ENCODE assay signal across 21 mouse cellular contexts in the genomic region with DNA sequence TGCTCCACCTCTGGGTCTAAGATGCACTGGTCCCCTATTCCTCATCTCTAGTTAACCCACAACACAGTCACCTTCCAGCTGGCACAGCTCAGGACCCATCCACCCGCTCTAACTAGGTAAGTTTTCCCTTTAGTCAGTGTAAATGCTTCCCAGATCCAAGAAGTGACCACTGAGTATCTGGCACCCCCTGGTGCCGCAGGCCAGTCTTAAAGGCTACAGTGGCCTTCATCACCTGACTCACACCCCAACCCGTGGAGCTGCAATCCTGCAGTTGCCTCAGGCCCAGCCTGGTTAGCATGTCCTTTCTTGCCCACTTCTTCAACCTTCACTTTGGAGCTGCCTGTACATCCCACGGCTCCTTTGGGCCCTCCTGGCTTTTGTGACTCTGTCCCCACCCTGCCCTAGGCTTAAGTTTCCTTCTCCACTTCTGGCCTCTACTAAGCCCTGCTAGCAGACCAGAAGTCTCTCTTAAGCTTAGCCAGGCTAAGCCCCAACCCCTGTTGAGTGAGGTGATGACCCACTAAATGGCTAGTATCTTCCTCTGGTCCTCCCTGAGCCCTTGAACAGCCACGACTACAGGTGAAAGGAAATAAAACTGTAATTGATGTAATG.
DNase-seq lines count a peak whose midpoint lies in the region; ATAC-seq and TF ChIP-seq lines count a peak whose summit lies in the region.
"Had no signal": no experiment of that assay in that cellular context is flagged by ENCODE, and none has a peak within 500 bp of the region (broad histone marks: within the 10 kb centered on the region; RNA-seq: fewer than 3 reads in every experiment).

No protein-coding gene starts in this region.

- no peak for TF ChIP-seq POLR2A in ES-Bruce4 (IDR thresholded peaks at IDR 0.05; ENCODE audit: insufficient read depth, low read length)

- H3K4me1 ChIP-seq in kidney, postnatal 0 days (replicated peaks; ENCODE audit: insufficient read depth, low read length) = no peaks in the 10 kb centered on the region
- peaks cover 1% of the 10 kb centered on the region for H3K4me1 ChIP-seq in ES-Bruce4 (ENCODE audit: control insufficient read depth, insufficient read depth, low read length)
- no peaks in the 10 kb centered on the region for H3K4me1 ChIP-seq in embryonic facial prominence, embryonic 15.5 days
- H3K4me1 ChIP-seq: forebrain, embryonic 15.5 days; intestine, embryonic 15.5 days; limb, embryonic 12.5 days; liver, embryonic 15.5 days; midbrain, embryonic 15.5 days; stomach, embryonic 15.5 days had no signal

- no peaks in the 10 kb centered on the region for H3K9me3 ChIP-seq in kidney, postnatal 0 days (replicated peaks; ENCODE audit: low read length)
- H3K9me3 ChIP-seq in ES-Bruce4 (replicated peaks; ENCODE audit: control insufficient read depth, insufficient read depth, low read length, poor library complexity, severe bottlenecking) = no peaks in the 10 kb centered on the region
- no peaks in the 10 kb centered on the region for H3K9me3 ChIP-seq in embryonic facial prominence, embryonic 15.5 days (replicated peaks)
- H3K9me3 ChIP-seq: forebrain, embryonic 15.5 days; heart, embryonic 15.5 days; hindbrain, embryonic 12.5 days; intestine, embryonic 15.5 days; limb, embryonic 12.5 days; liver, embryonic 15.5 days; midbrain, embryonic 15.5 days; stomach, embryonic 15.5 days had no signal

- no peak overlapping the region for H3K27ac ChIP-seq in kidney, postnatal 0 days
- peak overlapping the region; percentile 90 for H3K27ac ChIP-seq in ES-Bruce4 (ENCODE audit: insufficient read depth, low read length)
- H3K27ac ChIP-seq in embryonic facial prominence, embryonic 15.5 days (replicated peaks) = no peak overlapping the region
- H3K27ac ChIP-seq: forebrain, embryonic 15.5 days; heart, adult 2 months; heart, embryonic 15.5 days; hindbrain, embryonic 12.5 days; intestine, embryonic 15.5 days; limb, embryonic 12.5 days; liver, embryonic 15.5 days; midbrain, embryonic 15.5 days; stomach, embryonic 15.5 days had no signal

- peak; percentile 80 for TF ChIP-seq EP300 in ES-Bruce4 (IDR thresholded peaks at IDR 0.05; ENCODE audit: insufficient read depth, low read depth, low read length)

- no peaks in the 10 kb centered on the region for H3K36me3 ChIP-seq in kidney, postnatal 0 days (ENCODE audit: insufficient read depth, low read length)
- H3K36me3 ChIP-seq in ES-Bruce4 (ENCODE audit: control insufficient read depth, insufficient read depth, low read length, poor library complexity, severe bottlenecking) = no peaks in the 10 kb centered on the region
- no peaks in the 10 kb centered on the region for H3K36me3 ChIP-seq in embryonic facial prominence, embryonic 15.5 days
- H3K36me3 ChIP-seq: forebrain, embryonic 15.5 days; heart, embryonic 15.5 days; hindbrain, embryonic 12.5 days; intestine, embryonic 15.5 days; limb, embryonic 12.5 days; liver, embryonic 15.5 days; stomach, embryonic 15.5 days had no signal

- ATAC-seq in kidney, postnatal 0 days (replicated peaks; ENCODE audit: low FRiP score, low read depth) = no peak
- 0 out of 2 replicates have a peak, but pooled peaks have one; percentile 19 for ATAC-seq in embryonic facial prominence, embryonic 15.5 days (ENCODE audit: insufficient number of reproducible peaks, low FRiP score, low TSS enrichment, low read depth)
- ATAC-seq: forebrain, embryonic 15.5 days; intestine, embryonic 15.5 days; midbrain, embryonic 15.5 days had no signal

- 76% methylated on average over 5 of the region's 5 CpGs for WGBS in kidney, postnatal 0 days
- WGBS in embryonic facial prominence, embryonic 15.5 days = 67% methylated on average over 5 of the region's 5 CpGs

- no peak overlapping the region for H3K4me3 ChIP-seq in kidney, postnatal 0 days (replicated peaks; ENCODE audit: low read depth, low read length)
- no peak overlapping the region for H3K4me3 ChIP-seq in ES-Bruce4 (ENCODE audit: low read depth, low read length)
- no peak overlapping the region for H3K4me3 ChIP-seq in embryonic facial prominence, embryonic 15.5 days (replicated peaks)
- H3K4me3 ChIP-seq: forebrain, embryonic 15.5 days; heart, adult 2 months; heart, embryonic 15.5 days; hindbrain, embryonic 12.5 days; intestine, embryonic 15.5 days; limb, embryonic 12.5 days; liver, embryonic 15.5 days; midbrain, embryonic 15.5 days; stomach, embryonic 15.5 days had no signal

- H3K27me3 ChIP-seq in kidney, postnatal 0 days (ENCODE audit: insufficient read depth, low read length) = no peaks in the 10 kb centered on the region
- H3K27me3 ChIP-seq in ES-Bruce4 (ENCODE audit: control insufficient read depth, insufficient read depth, low read length, poor library complexity, severe bottlenecking) = no peaks in the 10 kb centered on the region
- H3K27me3 ChIP-seq in embryonic facial prominence, embryonic 15.5 days = no peaks in the 10 kb centered on the region
- H3K27me3 ChIP-seq: forebrain, embryonic 15.5 days; heart, embryonic 15.5 days; hindbrain, embryonic 12.5 days; intestine, embryonic 15.5 days; limb, embryonic 12.5 days; liver, embryonic 15.5 days; midbrain, embryonic 15.5 days; stomach, embryonic 15.5 days had no signal

- H3K4me2 ChIP-seq in kidney, postnatal 0 days (ENCODE audit: low read length) = no peak overlapping the region
- H3K4me2 ChIP-seq in embryonic facial prominence, embryonic 15.5 days (replicated peaks) = no peak overlapping the region
- H3K4me2 ChIP-seq: forebrain, embryonic 15.5 days; heart, embryonic 15.5 days; hindbrain, embryonic 12.5 days; intestine, embryonic 15.5 days; limb, embryonic 12.5 days; liver, embryonic 15.5 days; midbrain, embryonic 15.5 days; stomach, embryonic 15.5 days had no signal

- peak; percentile 26; the same call in 1 of the 2 replicates for TF ChIP-seq CTCF in kidney, postnatal 0 days (IDR thresholded peaks at IDR 0.05; ENCODE audit: low read depth)
- TF ChIP-seq CTCF in ES-Bruce4 (IDR thresholded peaks at IDR 0.05; ENCODE audit: low read depth, low read length) = peak; percentile 36

- DNase-seq in kidney, postnatal 0 days (ENCODE audit: low spot score) = no peak
- no peak for DNase-seq in kidney, adult 18-20 months
- DNase-seq in ZHBTc4 (ENCODE audit: low read depth, low spot score) = peak; percentile 84
- DNase-seq in kidney, postnatal 36 days = no peak
- DNase-seq in spleen, adult 12 weeks (ENCODE audit: low spot score) = no peak
- DNase-seq: cerebellum, adult 11-12 months; cerebellum, postnatal 25 days; heart, adult 2 months; kidney, postnatal 4 days; lung, postnatal 10 days; thymus, postnatal 14 days had no signal

- no peak overlapping the region for H3K9ac ChIP-seq in kidney, postnatal 0 days (ENCODE audit: low read depth, low read length)
- peak overlapping the region; percentile 4 for H3K9ac ChIP-seq in ES-Bruce4 (ENCODE audit: low read depth, poor library complexity, severe bottlenecking)
- H3K9ac ChIP-seq in embryonic facial prominence, embryonic 15.5 days = no peak overlapping the region
- H3K9ac ChIP-seq: forebrain, embryonic 15.5 days; heart, embryonic 15.5 days; hindbrain, embryonic 12.5 days; intestine, embryonic 15.5 days; limb, embryonic 12.5 days; liver, embryonic 15.5 days; midbrain, embryonic 15.5 days; stomach, embryonic 15.5 days had no signal
